ENCODE assay signal across 21 mouse cellular contexts in the genomic region with DNA sequence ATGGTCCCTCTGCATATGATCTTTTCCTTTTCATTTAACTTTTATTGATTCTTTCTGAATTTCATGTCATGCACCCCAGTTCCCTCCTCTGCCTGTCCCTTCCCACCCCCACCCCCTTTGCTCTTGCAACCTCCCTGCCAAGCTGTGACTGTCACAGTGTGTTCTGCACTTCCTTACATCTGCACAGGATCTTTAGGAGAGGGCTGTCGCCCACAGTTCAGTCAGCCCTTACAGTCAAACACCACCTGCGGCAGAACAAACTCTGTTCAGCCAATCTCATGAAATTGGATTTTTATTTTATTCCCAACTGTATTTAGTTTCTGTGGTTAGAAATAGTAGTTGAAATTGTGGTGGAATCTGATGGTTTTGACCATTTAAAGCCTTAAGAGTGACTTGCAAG.
DNase-seq lines count a peak whose midpoint lies in the region; ATAC-seq and TF ChIP-seq lines count a peak whose summit lies in the region.
"Had no signal": no experiment of that assay in that cellular context is flagged by ENCODE, and none has a peak within 500 bp of the region (broad histone marks: within the 10 kb centered on the region; RNA-seq: fewer than 3 reads in every experiment).

No protein-coding gene starts in this region.

- no peaks in the 10 kb centered on the region for H3K27me3 ChIP-seq in embryonic facial prominence, embryonic 13.5 days
- no peaks in the 10 kb centered on the region for H3K27me3 ChIP-seq in embryonic facial prominence, embryonic 10.5 days (replicated peaks; ENCODE audit: low read depth, poor library complexity, severe bottlenecking)
- H3K27me3 ChIP-seq in kidney, postnatal 0 days (ENCODE audit: insufficient read depth, low read length): no peaks in the 10 kb centered on the region
- no peaks in the 10 kb centered on the region for H3K27me3 ChIP-seq in thymus, adult 2 months (ENCODE audit: control insufficient read depth, insufficient read depth, low read length)
- no peaks in the 10 kb centered on the region for H3K27me3 ChIP-seq in stomach, postnatal 0 days (ENCODE audit: control insufficient read depth, insufficient read depth, low read length)
- H3K27me3 ChIP-seq in midbrain, embryonic 14.5 days (ENCODE audit: control insufficient read depth, insufficient read depth, low read length): no peaks in the 10 kb centered on the region
- H3K27me3 ChIP-seq: CH12.LX; heart, embryonic 15.5 days; hindbrain, embryonic 15.5 days; intestine, embryonic 15.5 days; midbrain, embryonic 12.5 days; neural tube, embryonic 13.5 days had no signal

- H3K27ac ChIP-seq in embryonic facial prominence, embryonic 13.5 days: peak overlapping the region; percentile 24; the same call in 1 of the 2 replicates
- no peak overlapping the region for H3K27ac ChIP-seq in embryonic facial prominence, embryonic 10.5 days (replicated peaks)
- peak overlapping the region; percentile 81 for H3K27ac ChIP-seq in kidney, postnatal 0 days
- peak overlapping the region; percentile 42 for H3K27ac ChIP-seq in thymus, adult 2 months (ENCODE audit: control insufficient read depth, insufficient read depth, low read length)
- H3K27ac ChIP-seq in stomach, postnatal 0 days (replicated peaks): peak overlapping the region; percentile 74
- no peak overlapping the region for H3K27ac ChIP-seq in midbrain, embryonic 14.5 days (replicated peaks; ENCODE audit: low read depth, low read length)
- H3K27ac ChIP-seq: heart, adult 2 months; heart, embryonic 15.5 days; hindbrain, embryonic 15.5 days; midbrain, embryonic 12.5 days; neural tube, embryonic 13.5 days had no signal

- ATAC-seq in embryonic facial prominence, embryonic 13.5 days (ENCODE audit: insufficient number of reproducible peaks, insufficient read depth, low FRiP score, low TSS enrichment, low read depth): no peak
- ATAC-seq in kidney, postnatal 0 days (replicated peaks; ENCODE audit: low FRiP score, low read depth): no peak
- no peak for ATAC-seq in stomach, postnatal 0 days (ENCODE audit: low FRiP score, low TSS enrichment)
- no peak for ATAC-seq in midbrain, embryonic 14.5 days (ENCODE audit: low FRiP score, low TSS enrichment)

- TF ChIP-seq EP300 in stomach, postnatal 0 days (optimal IDR thresholded peaks at IDR 0.05): no peak

- no peak overlapping the region for H3K9ac ChIP-seq in embryonic facial prominence, embryonic 13.5 days
- H3K9ac ChIP-seq in kidney, postnatal 0 days (ENCODE audit: low read depth, low read length): no peak overlapping the region
- no peak overlapping the region for H3K9ac ChIP-seq in stomach, postnatal 0 days (ENCODE audit: low read length)
- H3K9ac ChIP-seq in midbrain, embryonic 14.5 days (replicated peaks; ENCODE audit: low read length): no peak overlapping the region
- H3K9ac ChIP-seq: heart, embryonic 15.5 days; hindbrain, embryonic 15.5 days; intestine, embryonic 15.5 days; midbrain, embryonic 12.5 days; neural tube, embryonic 13.5 days had no signal

- H3K4me3 ChIP-seq in embryonic facial prominence, embryonic 13.5 days: no peak overlapping the region
- no peak overlapping the region for H3K4me3 ChIP-seq in embryonic facial prominence, embryonic 10.5 days
- no peak overlapping the region for H3K4me3 ChIP-seq in kidney, postnatal 0 days (replicated peaks; ENCODE audit: low read depth, low read length)
- no peak overlapping the region for H3K4me3 ChIP-seq in thymus, adult 2 months (ENCODE audit: control insufficient read depth, insufficient read depth, low read length)
- no peak overlapping the region for H3K4me3 ChIP-seq in stomach, postnatal 0 days (ENCODE audit: low read depth, low read length)
- no peak overlapping the region for H3K4me3 ChIP-seq in midbrain, embryonic 14.5 days (replicated peaks; ENCODE audit: low read depth, low read length)
- H3K4me3 ChIP-seq: heart, adult 2 months; heart, embryonic 15.5 days; hindbrain, embryonic 15.5 days; intestine, embryonic 15.5 days; midbrain, embryonic 12.5 days; neural tube, embryonic 13.5 days had no signal

- no peak for DNase-seq in embryonic facial prominence, embryonic 10.5 days (ENCODE audit: low spot score)
- no peak for DNase-seq in kidney, postnatal 0 days (ENCODE audit: low spot score)
- DNase-seq in kidney, adult 18-20 months: no peak
- no peak for DNase-seq in thymus, adult 2 months
- no peak for DNase-seq in thymus, postnatal 4 days
- no peak for DNase-seq in stomach, postnatal 0 days (ENCODE audit: low spot score)
- no peak for DNase-seq in midbrain, embryonic 14.5 days
- DNase-seq: cerebellum, adult 11-12 months; cerebellum, postnatal 14 days; heart, adult 2 months; heart, postnatal 4 days; layer of hippocampus, postnatal 36 days; liver; spleen, adult 18-20 months had no signal

- peaks cover 33% of the 10 kb centered on the region for H3K4me1 ChIP-seq in embryonic facial prominence, embryonic 13.5 days
- peaks cover 15% of the 10 kb centered on the region for H3K4me1 ChIP-seq in embryonic facial prominence, embryonic 10.5 days
- H3K4me1 ChIP-seq in kidney, postnatal 0 days (replicated peaks; ENCODE audit: insufficient read depth, low read length): 0 out of 2 replicates have a peak, but pooled peaks cover 14% of the 10 kb centered on the region
- H3K4me1 ChIP-seq in thymus, adult 2 months (replicated peaks; ENCODE audit: control insufficient read depth, insufficient read depth, low read length): peaks cover 28% of the 10 kb centered on the region
- peaks cover 6% of the 10 kb centered on the region; the same call in 1 of the 2 replicates for H3K4me1 ChIP-seq in stomach, postnatal 0 days (replicated peaks; ENCODE audit: control insufficient read depth, insufficient read depth)
- peaks cover 17% of the 10 kb centered on the region for H3K4me1 ChIP-seq in midbrain, embryonic 14.5 days (ENCODE audit: control insufficient read depth, insufficient read depth, low read length)

- H3K36me3 ChIP-seq in embryonic facial prominence, embryonic 13.5 days: peaks cover 4% of the 10 kb centered on the region; the same call in 1 of the 2 replicates
- H3K36me3 ChIP-seq in embryonic facial prominence, embryonic 10.5 days (replicated peaks): peaks cover 13% of the 10 kb centered on the region
- H3K36me3 ChIP-seq in kidney, postnatal 0 days (ENCODE audit: insufficient read depth, low read length): 0 out of 2 replicates have a peak, but pooled peaks cover 8% of the 10 kb centered on the region
- no peaks in the 10 kb centered on the region for H3K36me3 ChIP-seq in thymus, adult 2 months (ENCODE audit: control insufficient read depth, insufficient read depth, low read length)
- H3K36me3 ChIP-seq in stomach, postnatal 0 days (ENCODE audit: control insufficient read depth, insufficient read depth, low read length): no peaks in the 10 kb centered on the region
- no peaks in the 10 kb centered on the region for H3K36me3 ChIP-seq in midbrain, embryonic 14.5 days (ENCODE audit: control insufficient read depth, insufficient read depth, low read length)
- H3K36me3 ChIP-seq: heart, embryonic 15.5 days; hindbrain, embryonic 15.5 days; intestine, embryonic 15.5 days; midbrain, embryonic 12.5 days; neural tube, embryonic 13.5 days had no signal

- no peak for TF ChIP-seq CTCF in kidney, postnatal 0 days (IDR thresholded peaks at IDR 0.05; ENCODE audit: low read depth)
- no peak for TF ChIP-seq CTCF in thymus, adult 2 months (IDR thresholded peaks at IDR 0.05; ENCODE audit: borderline replicate concordance, control insufficient read depth, extremely low read depth, insufficient read depth, low read length, poor library complexity)
- TF ChIP-seq CTCF in stomach, postnatal 0 days (IDR thresholded peaks at IDR 0.05; ENCODE audit: low read depth): no peak

- TF ChIP-seq POLR2A in thymus, adult 2 months (IDR thresholded peaks at IDR 0.05; ENCODE audit: control insufficient read depth, extremely low read depth, insufficient read depth, low read length, poor library complexity): no peak

- no peak overlapping the region for H3K4me2 ChIP-seq in embryonic facial prominence, embryonic 13.5 days
- H3K4me2 ChIP-seq in kidney, postnatal 0 days (ENCODE audit: low read length): no peak overlapping the region
- H3K4me2 ChIP-seq in stomach, postnatal 0 days (replicated peaks; ENCODE audit: low read depth): no peak overlapping the region
- no peak overlapping the region for H3K4me2 ChIP-seq in midbrain, embryonic 14.5 days (ENCODE audit: low read length)
- H3K4me2 ChIP-seq: heart, embryonic 15.5 days; hindbrain, embryonic 15.5 days; intestine, embryonic 15.5 days; midbrain, embryonic 12.5 days; neural tube, embryonic 13.5 days had no signal

- WGBS in embryonic facial prominence, embryonic 13.5 days: 49% methylated on average over 2 of the region's 2 CpGs
- WGBS in embryonic facial prominence, embryonic 10.5 days: 76% methylated on average over 2 of the region's 2 CpGs
- 48% methylated on average over 2 of the region's 2 CpGs for WGBS in kidney, postnatal 0 days
- 6% methylated on average over 2 of the region's 2 CpGs for WGBS in thymus, adult 2 months
- 50% methylated on average over 2 of the region's 2 CpGs for WGBS in stomach, postnatal 0 days
- 78% methylated on average over 2 of the region's 2 CpGs for WGBS in midbrain, embryonic 14.5 days

- no peaks in the 10 kb centered on the region for H3K9me3 ChIP-seq in embryonic facial prominence, embryonic 13.5 days
- H3K9me3 ChIP-seq in embryonic facial prominence, embryonic 10.5 days: no peaks in the 10 kb centered on the region
- no peaks in the 10 kb centered on the region for H3K9me3 ChIP-seq in kidney, postnatal 0 days (replicated peaks; ENCODE audit: low read length)
- no peaks in the 10 kb centered on the region for H3K9me3 ChIP-seq in stomach, postnatal 0 days (ENCODE audit: control insufficient read depth, low read length)
- no peaks in the 10 kb centered on the region for H3K9me3 ChIP-seq in midbrain, embryonic 14.5 days (ENCODE audit: control insufficient read depth, low read length)
- H3K9me3 ChIP-seq: heart, embryonic 15.5 days; hindbrain, embryonic 15.5 days; intestine, embryonic 15.5 days; midbrain, embryonic 12.5 days; neural tube, embryonic 13.5 days had no signal

Comparison
In these comparisons a context has a peak if more than half of its experiments do, and no peak if none do; other contexts are left out.
1. H3K27ac ChIP-seq: peak in embryonic facial prominence, embryonic 13.5 days (single experiment), kidney, postnatal 0 days (single experiment), thymus, adult 2 months (single experiment) and stomach, postnatal 0 days (single experiment); none in embryonic facial prominence, embryonic 10.5 days (single experiment) and midbrain, embryonic 14.5 days (single experiment).